Mouse (Mus musculus) forebrain, embryonic 13.5 days (tissue): ENCODE data around the gene Gck. TPM values are rescaled to one million over a fixed set of nuclear protein-coding genes. Genes with fewer than 3 reads are reported as not detected.

ENCODE experiments used
- ATAC-seq: fragments of 200-750 bp; cut with Nextera tagmentation; 2 replicates; pipeline ENCODE4 v1.8.0; 2017
- H3K27ac ChIP-seq: fragments of 300-500 bp; sonication (generic); 2 replicates; pipeline ENCODE4 v1.5.1; 2015; ENCODE audit warnings: inconsistent platforms, mild to moderate bottlenecking, moderate library complexity
- H3K27me3 ChIP-seq: fragments of 300-500 bp; sonication (generic); 2 replicates; pipeline ENCODE4 v1.6.1; 2015; ENCODE audit warnings: mild to moderate bottlenecking, inconsistent platforms
- H3K36me3 ChIP-seq: fragments of 300-500 bp; sonication (generic); 2 replicates; pipeline ENCODE4 v1.6.1; 2015; ENCODE audit warnings: mild to moderate bottlenecking, inconsistent platforms; ENCODE audit not compliant: poor library complexity, severe bottlenecking
- H3K4me1 ChIP-seq: fragments of 300-500 bp; sonication (generic); 2 replicates; pipeline ENCODE4 v1.6.1; 2015; ENCODE audit warnings: inconsistent platforms
- H3K4me2 ChIP-seq: fragments of 300-500 bp; sonication (generic); 2 replicates; pipeline ENCODE4 v1.6.1; 2015; ENCODE audit warnings: inconsistent platforms, mild to moderate bottlenecking, moderate library complexity
- H3K4me3 ChIP-seq: fragments of 300-500 bp; sonication (generic); 2 replicates; pipeline ENCODE4 v1.5.1; 2015; ENCODE audit warnings: mild to moderate bottlenecking, inconsistent platforms
- H3K9ac ChIP-seq: fragments of 300-500 bp; sonication (generic); 2 replicates; pipeline ENCODE4 v1.6.1; 2015; ENCODE audit warnings: mild to moderate bottlenecking, inconsistent platforms
- H3K9me3 ChIP-seq: fragments of 300-500 bp; sonication (generic); replicated peaks from 2 replicates; pipeline ENCODE4 v1.6.1; 2016; ENCODE audit warnings: inconsistent platforms
- WGBS: fragments of 180-500 bp; shearing (Covaris S2); methylation state at CpG from one replicate; pipeline ENCODE4 v1.1.7; 2015; 5-methylcytosine and 5-hydroxymethylcytosine counted together
- polyA plus RNA-seq: library from polyadenylated mRNA; unstranded; fragments of >200 nt; fragmentation: Nextera tagmentation; extraction: Ambion mirVana; gene quantifications from 2 replicates; pipeline ENCODE4 v1.2.1, GENCODE M21; 2015

Gene Gck
- polyA plus RNA-seq, 1 experiment from 2014 or later: 5.8 TPM

GRCm38 (mm10) chr11:5867196-5867595 is 82.7 kb downstream of the Gck start:
- H3K4me1 ChIP-seq: peaks cover under 1% of the 10 kb centered on the region; the same call in 1 of the 2 replicates
- 88% methylated on average over 2 of the region's 2 CpGs for WGBS
- peaks cover 36% of the 10 kb centered on the region for H3K36me3 ChIP-seq
- no peak overlapping the region for H3K4me3 ChIP-seq
- no peaks in the 10 kb centered on the region for H3K9me3 ChIP-seq
- H3K27me3 ChIP-seq: peaks cover 27% of the 10 kb centered on the region
- no peak overlapping the region for H3K9ac ChIP-seq
- H3K27ac ChIP-seq: no peak overlapping the region
- H3K4me2 ChIP-seq: no peak overlapping the region
- no peak for ATAC-seq

- Histone ChIP-seq H3K4me3 (peak overlapping the region; percentile 37), H3K4me1 (peaks cover 16% of the 10 kb centered on the region), H3K9ac (no peak overlapping the region), H3K9me3 (no peaks in the 10 kb centered on the region), H3K4me2 (peak overlapping the region; percentile 61), H3K36me3 (no peaks in the 10 kb centered on the region), H3K27ac (no peak overlapping the region), H3K27me3 (peaks cover 55% of the 10 kb centered on the region)
- ATAC-seq: no peak
- 36% methylated on average over 15 of the region's 15 CpGs for WGBS
Observed at GRCm38 (mm10) chr11:5862394-5863105, 87.3 kb downstream of the Gck start.

GRCm38 (mm10) chr11:5861678-5862393 is 88.0 kb downstream of the Gck start, which contains the start of gene Aebp1:
Gene Aebp1, plus strand, starts transcription at chr11:5861947.
- ATAC-seq: peak; percentile 21; the same call in 1 of the 2 replicates
- peaks cover 55% of the 10 kb centered on the region for H3K27me3 ChIP-seq
- H3K9ac ChIP-seq: peak within 1 kb of the TSS; percentile 46
- H3K27ac ChIP-seq: no peak within 1 kb of the TSS
- no peaks in the 10 kb centered on the region for H3K9me3 ChIP-seq
- WGBS: 4% methylated on average over 59 of the region's 59 CpGs
- H3K4me1 ChIP-seq: peaks cover 16% of the 10 kb centered on the region
- no peaks in the 10 kb centered on the region for H3K36me3 ChIP-seq
- peak within 1 kb of the TSS; percentile 37 for H3K4me3 ChIP-seq
- H3K4me2 ChIP-seq: peak within 1 kb of the TSS; percentile 61

GRCm38 (mm10) chr11:5860639-5861038 is 89.2 kb downstream of the Gck start:
- Histone ChIP-seq H3K4me1 (peaks cover 16% of the 10 kb centered on the region), H3K4me3 (no peak overlapping the region), H3K9ac (no peak overlapping the region), H3K36me3 (no peaks in the 10 kb centered on the region), H3K27me3 (peaks cover 55% of the 10 kb centered on the region), H3K9me3 (no peaks in the 10 kb centered on the region), H3K4me2 (no peak overlapping the region), H3K27ac (no peak overlapping the region)
- ATAC-seq: no peak
- WGBS: 66% methylated on average over 6 of the region's 6 CpGs

- Histone ChIP-seq H3K36me3 (no peaks in the 10 kb centered on the region), H3K9ac (no peak overlapping the region), H3K4me2 (no peak overlapping the region), H3K27ac (no peak overlapping the region), H3K27me3 (peaks cover 55% of the 10 kb centered on the region), H3K4me1 (peaks cover 16% of the 10 kb centered on the region), H3K4me3 (no peak overlapping the region), H3K9me3 (no peaks in the 10 kb centered on the region)
- 84% methylated on average over 13 of the region's 13 CpGs for WGBS
- no peak for ATAC-seq
Observed at GRCm38 (mm10) chr11:5859883-5860550, 89.9 kb downstream of the Gck start.

- Histone ChIP-seq H3K27ac (no peak overlapping the region), H3K4me2 (no peak overlapping the region), H3K4me1 (peaks cover 16% of the 10 kb centered on the region), H3K9ac (no peak overlapping the region), H3K4me3 (no peak overlapping the region), H3K36me3 (no peaks in the 10 kb centered on the region), H3K9me3 (no peaks in the 10 kb centered on the region), H3K27me3 (peaks cover 43% of the 10 kb centered on the region)
- 60% methylated on average over 1 of the region's 1 CpGs for WGBS
- no peak for ATAC-seq
Observed at GRCm38 (mm10) chr11:5858723-5859122, 91.2 kb downstream of the Gck start.

- Histone ChIP-seq H3K4me3 (no peak overlapping the region), H3K27ac (no peak overlapping the region), H3K36me3 (no peaks in the 10 kb centered on the region), H3K4me1 (peaks cover 10% of the 10 kb centered on the region), H3K4me2 (no peak overlapping the region), H3K9me3 (no peaks in the 10 kb centered on the region), H3K27me3 (peaks cover 22% of the 10 kb centered on the region), H3K9ac (no peak overlapping the region)
- no peak for ATAC-seq
- WGBS: 82% methylated on average over 8 of the region's 8 CpGs
Observed at GRCm38 (mm10) chr11:5856479-5857130, 93.3 kb downstream of the Gck start.

- H3K9ac ChIP-seq: no peak overlapping the region
- no peak overlapping the region for H3K4me3 ChIP-seq
- no peak for ATAC-seq
- 40% methylated on average over 7 of the region's 7 CpGs for WGBS
- H3K9me3 ChIP-seq: no peaks in the 10 kb centered on the region
- H3K4me1 ChIP-seq: 0 out of 2 replicates have a peak, but pooled peaks cover 3% of the 10 kb centered on the region
- H3K36me3 ChIP-seq: no peaks in the 10 kb centered on the region
- peaks cover 15% of the 10 kb centered on the region for H3K27me3 ChIP-seq
- H3K27ac ChIP-seq: no peak overlapping the region
- no peak overlapping the region for H3K4me2 ChIP-seq
Observed at GRCm38 (mm10) chr11:5855902-5856301, 94.0 kb downstream of the Gck start.

- H3K4me2 ChIP-seq: no peak overlapping the region
- H3K4me3 ChIP-seq: no peak overlapping the region
- H3K9me3 ChIP-seq: no peaks in the 10 kb centered on the region
- ATAC-seq: no peak
- H3K27ac ChIP-seq: no peak overlapping the region
- H3K36me3 ChIP-seq: no peaks in the 10 kb centered on the region
- peaks cover 10% of the 10 kb centered on the region for H3K27me3 ChIP-seq
- no peak overlapping the region for H3K9ac ChIP-seq
- no peaks in the 10 kb centered on the region for H3K4me1 ChIP-seq
Observed at GRCm38 (mm10) chr11:5855481-5855880, 94.4 kb downstream of the Gck start.

- no peak overlapping the region for H3K27ac ChIP-seq
- H3K36me3 ChIP-seq: no peaks in the 10 kb centered on the region
- H3K9me3 ChIP-seq: no peaks in the 10 kb centered on the region
- H3K4me2 ChIP-seq: no peak overlapping the region
- no peak for ATAC-seq
- no peak overlapping the region for H3K4me3 ChIP-seq
- H3K9ac ChIP-seq: no peak overlapping the region
- WGBS: 50% methylated on average over 1 of the region's 1 CpGs
- H3K27me3 ChIP-seq: no peaks in the 10 kb centered on the region
- peaks cover 14% of the 10 kb centered on the region for H3K4me1 ChIP-seq
Observed at GRCm38 (mm10) chr11:5852314-5852713, 97.6 kb downstream of the Gck start.

GRCm38 (mm10) chr11:5851021-5851736 is 98.7 kb downstream of the Gck start:
- no peak for ATAC-seq
- H3K27me3 ChIP-seq: no peaks in the 10 kb centered on the region
- WGBS: 49% methylated on average over 4 of the region's 4 CpGs

More at GRCm38 (mm10) chr11:5851021-5851736, 98.7 kb downstream of the Gck start:
- Histone ChIP-seq H3K4me3 (no peak overlapping the region), H3K9me3 (no peaks in the 10 kb centered on the region), H3K27ac (no peak overlapping the region), H3K4me2 (no peak overlapping the region), H3K36me3 (no peaks in the 10 kb centered on the region), H3K9ac (no peak overlapping the region), H3K4me1 (peaks cover 14% of the 10 kb centered on the region)
